Mouse (Mus musculus) spleen, postnatal 36 days (tissue): ENCODE measurements at regions not wholly inside any gene's neighbourhood (a gene's known extent, or its start where the extent isn't known, plus 50 kb on each side); places are given as distances from the start of the nearest gene placed in this dataset.
A peak's percentile ranks its signal among the peaks of the same experiment; 100 is the strongest.
"Not testable (repeated sequence)": the region's sequence is repeated elsewhere in the genome, so short reads cannot be mapped to it uniquely, and the experiment has no call there.

Source experiments
- DNase-seq, 2 experiments: peaks; one replicate each; pipeline ENCODE4 v3.0.0; 2022; ENCODE audit warnings: low spot score in 2 of 2, mixed read lengths in 1 of 2

DNA sequence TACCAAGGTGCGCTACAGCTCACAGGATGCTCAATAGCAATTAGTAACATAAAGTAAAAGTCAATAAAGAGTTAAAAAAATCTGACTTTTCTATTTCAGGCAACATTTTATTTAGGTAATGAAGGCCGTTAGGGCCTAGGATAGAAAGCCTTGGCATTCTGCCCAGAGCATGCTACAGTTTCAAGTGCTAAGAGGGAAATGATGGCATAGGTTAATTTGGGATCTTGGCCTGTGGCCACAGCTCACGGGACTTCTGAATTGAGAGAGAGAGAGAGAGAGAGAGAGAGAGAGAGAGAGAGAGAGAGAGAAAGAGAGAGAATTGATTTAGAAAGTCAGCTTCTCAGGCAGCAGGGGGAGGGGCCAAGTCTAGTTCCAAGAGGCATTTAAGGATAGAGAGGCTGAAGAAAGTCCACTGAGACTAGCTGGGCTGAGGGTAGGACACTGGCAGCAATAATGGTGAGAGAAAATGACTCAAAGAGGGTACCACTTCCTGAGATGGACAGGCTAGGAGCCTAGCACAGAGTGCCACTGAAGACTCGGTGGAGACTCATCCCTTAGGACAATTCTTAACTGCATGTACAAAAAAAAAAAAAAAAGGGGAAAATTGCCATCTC is 52.6 kb upstream of the Klf14 start:
- DNase-seq, result peak in 1 of 2 experiments; percentile 4

DNA sequence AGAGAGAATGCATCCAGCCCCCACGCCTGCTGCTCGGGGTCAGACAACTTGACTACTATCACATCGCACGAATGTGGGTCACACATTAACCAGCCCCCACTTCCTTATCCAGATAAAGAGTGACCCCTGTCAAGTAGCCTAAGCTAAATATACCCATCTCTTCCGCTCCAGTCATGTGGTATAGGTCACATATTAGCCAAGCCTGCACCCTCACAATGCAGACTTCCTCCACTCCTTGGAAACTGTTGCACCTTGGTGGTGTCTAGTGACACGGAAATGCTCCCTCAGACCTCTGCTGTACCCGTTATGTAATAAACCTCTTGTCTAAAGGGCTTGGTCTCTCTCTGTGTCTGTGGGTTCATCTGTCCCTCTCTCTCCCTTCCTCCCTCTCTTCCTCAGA is 57.7 kb upstream of the Klf14 start:
- no peak for DNase-seq

DNA sequence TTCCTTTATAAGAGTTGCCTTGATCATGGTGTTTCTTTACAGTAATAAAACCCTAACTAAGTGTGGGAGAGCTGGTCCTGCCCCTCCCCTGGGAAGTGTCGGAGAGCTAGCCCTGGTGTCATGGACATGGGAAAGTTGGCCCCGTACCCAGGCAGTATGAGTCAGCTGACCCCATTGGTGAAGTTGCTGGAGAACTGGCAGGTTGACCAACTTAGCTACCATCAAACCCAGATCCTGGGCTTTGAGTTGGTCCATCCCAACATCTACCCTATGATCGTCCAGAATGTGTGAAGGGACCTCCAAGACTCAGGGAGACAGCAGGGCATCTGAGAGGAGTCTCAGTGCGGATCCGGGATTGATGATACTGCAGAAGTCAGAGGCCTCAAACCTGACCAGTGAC is 62.9 kb upstream of the Klf14 start:
- DNase-seq, result no peak

DNA sequence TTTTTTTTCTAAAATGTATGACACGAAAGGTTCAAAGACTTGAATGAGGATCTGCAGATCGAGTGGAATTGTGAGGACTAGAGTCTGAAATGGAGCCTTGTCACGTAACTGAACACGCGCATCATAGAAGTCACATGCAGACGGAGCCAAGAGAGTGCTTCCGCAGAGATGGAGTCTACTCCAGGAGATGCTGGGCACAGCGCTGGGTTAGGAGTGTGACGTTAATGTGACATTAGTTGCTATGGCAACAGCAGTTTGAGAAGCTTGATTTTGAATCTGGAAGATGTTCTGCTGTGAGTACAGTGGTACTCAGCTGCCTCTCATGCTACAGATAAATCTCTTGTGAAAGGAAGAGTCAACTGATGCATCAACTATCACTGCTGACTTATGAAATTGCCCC is 70.9 kb upstream of the Klf14 start:
- no peak for DNase-seq

DNA sequence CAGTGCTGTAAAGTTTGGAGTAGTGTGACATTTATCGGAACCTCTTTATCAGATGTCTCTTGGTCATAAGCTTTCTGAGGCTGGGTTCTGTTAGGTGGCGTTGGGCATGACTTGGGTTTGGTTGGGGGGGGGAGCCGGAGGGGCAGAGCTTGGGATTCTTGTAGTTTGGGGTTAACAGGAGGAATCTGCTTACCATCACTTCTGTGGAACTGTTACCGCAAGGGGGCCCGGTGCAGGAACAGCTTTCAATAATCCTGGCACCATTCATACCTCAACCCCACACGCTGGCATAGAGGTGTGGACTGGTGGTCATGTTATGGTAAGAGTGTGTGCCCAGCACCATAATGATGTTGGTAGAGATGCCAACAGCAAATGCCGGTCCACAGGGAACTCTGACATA is 72.1 kb upstream of the Klf14 start:
- DNase-seq, result no peak

DNA sequence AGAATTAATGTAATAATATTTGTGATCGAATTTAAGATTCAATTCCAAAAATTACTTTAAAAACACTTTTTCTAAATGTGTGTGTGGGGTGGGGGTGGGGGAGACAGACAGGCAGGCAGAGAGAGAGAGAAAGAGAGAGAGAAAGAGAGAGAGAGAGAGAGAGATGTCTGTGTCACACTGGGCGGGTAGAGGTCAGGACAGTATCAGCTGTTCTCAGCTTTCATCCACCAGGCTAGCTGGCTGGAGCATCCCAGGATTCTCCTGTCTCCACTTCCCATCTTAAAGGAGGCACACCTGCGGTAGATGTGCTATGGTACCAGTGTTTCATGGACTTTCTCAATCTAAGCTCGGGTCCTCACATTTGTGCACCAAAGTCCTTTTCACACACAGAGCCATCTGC is 73.3 kb upstream of the Klf14 start:
- no peak for DNase-seq

DNA sequence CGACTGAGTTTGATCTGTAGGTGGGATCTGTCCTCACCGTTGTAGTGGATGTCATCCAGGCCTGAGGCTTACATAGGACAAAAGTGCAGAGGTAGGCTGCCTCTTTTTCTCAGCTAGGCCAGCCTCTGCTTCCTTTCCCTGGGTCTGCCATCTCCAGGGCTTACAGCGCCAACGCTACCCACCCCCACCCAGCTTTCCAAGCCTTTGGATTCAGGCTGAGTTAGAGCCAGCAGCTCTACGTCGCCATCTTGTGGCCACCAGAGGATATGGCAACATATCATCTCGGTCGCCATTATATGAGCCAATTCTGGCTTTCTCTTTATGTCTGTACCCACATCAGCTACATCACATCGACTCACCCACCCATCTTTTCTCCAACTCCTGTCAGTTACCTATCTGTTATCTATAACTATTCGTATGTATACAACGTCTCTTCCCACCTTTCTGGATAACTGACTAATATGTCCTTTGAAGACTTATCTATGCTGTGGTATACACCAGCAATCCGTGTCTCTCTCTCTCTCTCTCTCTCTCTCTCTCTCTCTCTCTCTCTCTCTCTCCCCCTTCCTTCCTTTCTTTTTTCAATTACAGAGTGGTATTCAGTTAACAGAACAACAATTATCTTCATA is 74.2 kb upstream of the Klf14 start:
- no peak for DNase-seq

DNA sequence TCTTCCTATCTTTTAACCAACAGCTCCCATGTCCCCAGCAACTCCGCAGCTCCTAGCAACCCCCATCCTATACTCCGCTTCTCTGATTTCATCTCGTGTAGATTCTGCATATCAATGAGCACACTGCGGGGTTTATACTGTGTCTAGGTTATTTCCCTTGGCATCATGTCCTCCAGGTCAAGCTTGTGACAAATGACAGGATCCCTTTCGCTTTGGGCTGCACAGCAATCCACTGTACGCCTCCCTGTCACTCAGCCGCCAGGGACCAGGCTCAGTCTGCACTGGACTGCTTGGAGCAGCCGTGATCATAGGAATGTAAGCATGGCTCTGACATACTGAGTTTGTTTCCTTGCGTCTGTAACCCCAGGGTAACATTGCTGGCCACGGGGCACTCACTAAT is 75.9 kb upstream of the Klf14 start:
- DNase-seq, result no peak

DNA sequence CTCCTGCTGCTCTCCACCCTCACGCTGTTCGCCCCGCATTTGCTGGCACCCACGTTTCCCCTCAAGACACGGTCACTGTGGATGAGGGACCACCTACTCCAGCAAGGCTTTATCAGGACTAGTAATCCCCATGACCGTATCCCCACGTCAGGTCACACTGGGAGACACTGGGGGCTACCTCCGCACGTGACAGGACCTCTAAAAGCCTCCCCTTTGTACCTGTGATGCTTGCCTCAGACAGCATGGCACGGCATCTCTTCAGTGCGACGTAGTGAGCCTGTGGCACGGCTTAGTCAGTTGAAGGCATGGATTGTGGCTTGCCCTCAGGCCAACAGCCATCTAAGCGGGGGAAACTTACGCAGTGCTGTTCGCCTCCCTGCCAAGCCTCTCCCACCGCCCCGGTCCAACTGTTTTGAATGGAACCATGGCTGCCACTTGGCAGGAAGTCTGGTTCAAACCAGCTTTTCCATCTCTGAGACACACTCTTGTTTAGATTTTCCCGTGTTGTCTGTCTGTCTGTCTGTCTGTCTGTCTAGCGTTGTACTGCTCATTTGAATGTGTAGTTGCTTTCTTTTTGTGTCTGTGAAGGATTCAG is 79.0 kb upstream of the Klf14 start:
- no peak for DNase-seq

DNA sequence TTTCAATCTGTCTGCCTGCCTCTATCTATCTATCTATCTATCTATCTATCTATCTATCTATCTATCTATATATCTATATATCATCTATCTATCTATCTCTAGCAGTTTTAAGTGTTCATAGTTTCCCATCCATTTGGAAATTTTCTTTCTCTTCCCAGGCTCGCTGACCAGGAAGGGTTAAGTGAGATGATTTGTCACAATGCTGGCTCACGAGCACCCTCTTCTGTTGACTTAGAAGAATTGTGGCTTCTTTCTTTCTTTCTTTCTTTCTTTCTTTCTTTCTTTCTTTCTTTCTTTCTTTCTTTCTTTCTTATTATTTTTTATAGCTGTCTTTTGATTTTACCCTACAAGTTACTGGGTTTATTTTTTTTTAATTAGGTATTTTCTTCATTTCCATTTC is 79.6 kb upstream of the Klf14 start:
- DNase-seq, result not testable (repeated sequence)

DNA sequence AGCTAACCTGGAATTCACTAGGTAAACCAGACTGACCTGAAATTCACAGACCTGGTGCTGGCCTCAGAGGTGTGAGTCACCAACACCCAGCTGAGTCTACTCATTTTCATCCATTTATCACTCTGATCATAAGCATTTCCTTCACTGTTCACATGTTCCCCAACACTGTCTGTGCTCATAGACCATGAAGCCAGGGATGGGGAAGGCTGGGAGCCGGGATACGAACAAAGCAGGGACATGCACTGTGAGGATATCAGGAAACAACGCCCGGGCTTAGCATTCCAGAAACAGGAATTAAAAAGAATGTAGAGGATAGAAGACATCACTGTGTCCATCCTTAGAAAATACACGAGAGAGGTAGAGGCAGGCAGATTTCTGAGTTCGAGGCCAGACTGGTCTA is 80.6 kb upstream of the Klf14 start:
- DNase-seq, result no peak

DNA sequence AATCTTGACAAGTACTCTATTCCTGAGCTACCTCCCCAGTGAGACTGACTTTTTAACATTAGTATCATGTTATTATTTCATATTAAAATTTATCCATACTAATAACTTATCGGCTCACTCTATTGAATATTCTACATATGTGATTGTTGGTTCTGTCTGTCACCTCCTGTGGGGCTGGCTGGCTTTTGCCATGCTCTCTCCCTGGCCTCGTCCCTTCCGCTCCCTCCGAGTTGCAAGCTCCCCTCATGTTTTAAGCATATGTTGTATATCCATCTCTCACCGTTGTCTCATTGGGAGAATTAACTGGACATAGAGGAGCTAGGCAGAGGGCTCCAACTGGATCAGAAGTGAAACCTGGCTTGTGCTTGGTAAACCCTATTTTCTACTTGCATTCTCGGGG is 81.9 kb upstream of the Klf14 start:
- no peak for DNase-seq

DNA sequence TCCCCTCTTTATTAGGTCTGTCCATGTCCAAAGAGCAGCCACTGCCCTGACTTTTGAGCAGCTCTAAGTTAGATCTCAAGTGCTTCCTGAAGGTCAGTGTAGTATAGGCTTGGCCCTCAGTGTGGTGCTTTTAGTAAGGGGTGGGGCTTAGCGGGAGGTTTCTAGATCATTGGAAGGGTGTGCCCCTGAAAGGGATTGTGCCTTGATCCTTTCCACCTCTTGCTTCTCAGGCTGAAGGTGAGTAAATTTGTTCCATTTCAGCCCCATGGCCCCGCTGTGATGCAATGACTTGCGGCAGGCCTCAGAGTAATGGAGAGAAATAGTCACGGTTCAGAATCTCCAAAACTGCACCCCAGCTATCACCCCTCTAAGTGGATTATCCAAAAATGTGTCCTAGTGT is 84.5 kb upstream of the Klf14 start:
- no peak for DNase-seq

DNA sequence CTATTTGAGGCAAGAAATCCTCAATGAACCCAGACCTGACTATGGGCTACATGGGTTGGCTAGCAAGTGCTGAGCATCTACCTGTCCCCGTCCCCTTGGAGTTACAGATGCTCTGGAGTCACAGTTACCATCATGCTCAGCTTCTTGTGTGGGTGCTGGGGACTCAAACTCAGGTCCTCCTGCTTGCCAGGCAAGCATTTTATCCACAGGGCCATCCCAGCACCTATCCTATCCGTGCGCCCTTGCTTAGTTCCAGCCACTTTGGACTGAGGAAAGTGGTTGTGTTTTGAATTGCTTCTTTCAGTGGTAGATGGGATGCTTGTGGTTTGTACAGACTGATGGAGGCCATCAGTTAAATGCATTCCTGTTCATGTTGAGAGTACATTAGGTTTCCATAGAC is 85.0 kb upstream of the Klf14 start:
- no peak for DNase-seq

DNA sequence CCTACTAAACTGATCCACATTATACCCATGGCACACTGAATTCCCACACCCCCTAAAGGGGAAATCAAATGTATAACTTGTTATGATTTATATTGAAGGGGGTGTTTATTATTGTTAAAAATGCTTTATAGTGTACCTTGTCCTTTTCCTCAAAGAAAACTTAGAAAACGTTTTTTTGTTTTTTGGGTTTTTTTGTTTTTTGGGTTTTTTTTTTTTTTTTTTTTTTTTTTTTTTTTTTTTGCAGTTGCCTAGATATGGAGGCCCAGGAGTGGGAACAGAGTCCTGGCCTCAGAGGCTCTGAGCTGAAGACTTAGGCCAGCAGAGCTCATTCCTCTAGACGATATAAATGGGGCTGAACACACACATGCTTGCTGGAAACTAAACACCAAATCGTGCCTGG is 87.3 kb upstream of the Klf14 start:
- no peak for DNase-seq

DNA sequence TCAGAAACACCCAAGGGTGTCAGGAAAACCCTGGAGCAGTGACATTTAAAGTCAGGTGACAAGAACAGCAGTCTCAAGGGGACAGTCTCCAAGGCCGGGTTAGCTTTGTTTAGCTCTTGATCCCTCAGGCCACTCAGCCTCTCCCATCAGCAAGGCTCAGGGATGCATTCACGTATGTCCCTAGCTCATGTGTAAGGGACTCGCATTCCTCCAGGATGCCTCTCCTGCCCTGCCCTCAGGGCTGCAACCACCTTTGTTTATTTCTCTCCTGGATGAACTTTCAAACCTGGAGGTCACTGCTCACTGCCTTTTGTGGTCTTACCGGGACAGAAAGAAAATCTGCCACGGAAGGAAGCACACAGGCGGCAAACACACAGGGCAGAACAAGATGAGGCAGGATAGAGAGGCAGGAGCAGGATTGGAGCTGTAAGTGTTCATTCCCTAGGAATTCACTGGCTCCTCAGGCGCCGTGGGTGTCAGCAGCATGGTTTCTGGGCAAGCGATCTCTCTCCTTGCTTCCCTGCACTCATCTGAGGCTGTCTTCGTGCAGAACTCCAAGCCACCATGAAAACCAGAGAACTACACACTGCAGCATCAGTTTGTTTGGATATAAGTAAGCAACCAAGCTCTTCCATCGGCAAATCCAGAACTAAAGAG is 90.2 kb upstream of the Klf14 start:
- DNase-seq, result no peak

DNA sequence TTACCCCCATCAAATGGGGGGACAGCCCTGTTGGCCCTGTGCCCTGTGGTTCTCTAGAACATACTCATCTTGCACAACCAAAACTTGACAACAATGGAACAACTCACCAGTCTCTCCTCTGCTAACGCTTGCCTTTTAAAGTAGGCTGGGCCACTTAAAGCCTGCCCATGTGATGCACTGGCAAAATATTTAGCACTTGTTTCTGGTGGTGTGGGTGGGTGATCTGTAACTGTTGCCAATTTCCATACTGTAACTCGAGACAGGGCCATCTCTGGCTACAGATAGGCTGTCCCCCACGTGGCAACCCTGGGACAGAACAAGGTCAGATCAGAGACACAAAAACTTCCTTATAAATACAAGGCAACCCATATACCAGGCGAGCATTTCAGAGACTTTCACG is 92.0 kb upstream of the Klf14 start:
- DNase-seq, result no peak

DNA sequence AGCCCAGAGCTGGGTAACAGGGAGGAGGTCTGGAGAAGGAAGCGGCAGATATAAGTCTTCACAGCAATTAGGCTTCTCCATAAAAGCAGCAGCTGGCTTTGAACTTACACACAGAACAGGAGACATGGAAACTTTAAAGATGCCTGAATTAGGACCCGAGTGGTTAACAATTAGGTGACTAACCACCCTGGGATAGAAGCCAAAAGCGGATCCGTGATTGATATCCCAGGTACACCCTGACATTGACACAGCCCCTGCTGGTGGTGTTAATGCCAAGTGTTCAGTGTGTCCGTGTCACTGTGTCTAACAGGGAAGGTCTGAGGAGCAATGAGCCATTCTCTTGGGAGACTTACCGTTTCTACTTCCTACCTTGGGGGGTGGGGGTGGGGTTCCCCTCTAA is 92.9 kb upstream of the Klf14 start:
- DNase-seq, result no peak

DNA sequence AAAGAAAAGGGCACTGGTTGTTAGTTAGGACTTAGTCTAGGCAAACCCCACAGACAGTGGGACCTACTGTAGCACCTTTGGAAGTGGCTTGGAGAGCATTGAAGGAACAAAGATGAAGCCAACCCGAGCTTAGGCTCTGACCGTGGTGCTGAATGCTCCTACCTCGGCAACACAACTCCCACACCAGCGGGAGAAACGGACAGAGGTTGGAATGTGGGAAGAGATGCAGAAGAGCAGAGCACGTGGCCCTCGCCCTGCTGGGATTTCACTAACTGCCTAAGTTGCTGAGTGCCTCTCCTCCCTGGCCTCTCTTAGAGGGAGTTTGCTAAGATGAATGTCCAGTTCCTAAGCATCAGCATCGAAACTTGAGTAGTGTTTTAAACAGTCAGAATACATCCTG is 94.1 kb upstream of the Klf14 start:
- no peak for DNase-seq

DNA sequence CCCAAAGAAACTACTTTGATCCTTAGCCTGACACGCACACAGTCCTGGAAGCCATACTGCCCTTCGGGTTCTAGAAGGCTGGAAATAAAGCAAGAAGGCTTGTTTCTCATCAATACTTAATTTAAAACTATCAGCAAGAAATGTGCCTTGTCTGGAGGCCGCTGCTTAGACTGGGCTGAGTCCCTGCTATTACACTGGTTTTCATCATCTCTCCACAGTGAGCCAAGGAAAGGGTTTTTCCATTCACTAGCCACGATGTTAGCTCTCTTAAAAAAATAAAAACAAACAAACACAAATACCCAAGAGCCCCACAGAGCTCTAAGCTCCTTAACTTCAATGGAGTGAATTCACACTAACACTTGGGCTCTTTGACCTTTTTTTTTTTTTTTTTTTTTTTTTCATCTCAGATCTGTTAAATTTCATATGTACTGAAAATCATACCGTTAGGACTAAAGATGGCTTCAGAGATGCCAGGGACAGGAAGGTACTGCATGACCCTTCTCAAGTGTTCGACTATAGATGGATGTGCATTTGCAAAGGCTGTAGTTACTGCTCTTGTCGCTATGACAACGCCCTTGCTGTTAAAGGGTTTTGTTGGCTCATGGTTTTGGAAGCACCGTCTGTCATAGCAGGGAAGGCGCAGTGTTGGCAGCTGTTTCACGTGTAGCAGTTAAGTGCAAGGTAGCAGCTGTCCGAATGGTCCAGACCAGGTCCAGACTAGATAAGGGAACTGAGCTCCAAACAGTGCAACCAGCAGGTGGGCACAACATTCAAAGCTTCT is 98.1 kb upstream of the Klf14 start:
- no peak for DNase-seq

DNA sequence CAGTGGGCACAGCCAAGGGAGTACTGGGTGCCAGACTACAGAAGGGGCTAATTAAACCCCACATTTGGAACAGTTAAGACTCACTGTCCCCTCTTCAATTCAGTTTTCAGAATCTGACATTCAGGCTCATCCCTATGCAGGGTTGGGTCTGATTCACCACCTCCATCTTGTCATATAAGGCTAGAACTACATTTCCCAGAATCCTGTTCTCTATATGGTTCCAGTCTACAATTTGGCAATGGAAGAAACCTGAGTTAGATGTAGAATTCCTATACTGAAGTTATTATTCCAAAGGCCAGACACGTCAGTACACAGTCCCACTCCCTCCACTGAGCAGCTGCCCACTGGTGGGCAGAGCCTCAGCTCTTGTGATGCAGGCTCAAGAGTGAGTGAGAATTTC is 99.4 kb upstream of the Klf14 start:
- no peak for DNase-seq

DNA sequence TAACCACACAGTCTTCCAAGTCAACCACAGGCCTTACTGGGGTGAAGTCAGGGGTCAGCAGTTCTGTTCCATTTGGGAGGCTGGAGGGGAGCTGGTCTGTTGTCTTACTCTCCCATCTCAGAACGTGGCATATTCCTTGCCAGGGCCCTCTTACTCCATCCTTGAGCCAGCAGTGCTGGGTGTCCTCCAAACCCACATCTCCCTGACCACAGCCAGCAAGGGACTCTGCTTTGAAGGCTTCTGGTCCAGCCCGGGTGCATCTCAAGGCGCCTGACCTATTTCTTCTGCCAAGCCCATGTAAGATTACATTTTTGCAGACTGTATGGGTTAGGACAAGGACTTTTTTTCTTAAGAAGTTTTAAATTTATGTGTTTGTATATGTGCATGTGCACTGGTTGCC is 100.1 kb upstream of the Klf14 start:
- DNase-seq, result no peak
